Mouse (Mus musculus) macrophage (primary cell): Measurements from ENCODE around the gene Olfr521. TPM values are rescaled to one million over a fixed set of nuclear protein-coding genes. Genes with fewer than 3 reads are reported as not detected.
"Not testable (repeated sequence)": the region's sequence is repeated elsewhere in the genome, so short reads cannot be mapped to it uniquely, and the experiment has no call there.

Source experiments
- H3K27ac ChIP-seq: fragments of 350-480 bp; formaldehyde crosslinking; 2 replicates; pipeline ENCODE4 v1.9.0; 2021
- H3K36me3 ChIP-seq: fragments of 350-480 bp; formaldehyde crosslinking; 2 replicates; pipeline ENCODE4 v1.9.0; 2021; ENCODE audit errors: inconsistent target
- H3K4me3 ChIP-seq: fragments of 350-480 bp; formaldehyde crosslinking; 2 replicates; pipeline ENCODE4 v1.9.0; 2021; ENCODE audit errors: inconsistent target
- H3K79me2 ChIP-seq: fragments of 350-480 bp; formaldehyde crosslinking; 2 replicates; pipeline ENCODE4 v1.9.0; 2021; ENCODE audit errors: inconsistent target
- WGBS: methylation state at CpG from one replicate; pipeline ENCODE4 v1.1.7; 2026; ENCODE audit warnings: inconsistent platforms; ENCODE audit not compliant: missing documents; 5-methylcytosine and 5-hydroxymethylcytosine counted together
- polyA plus RNA-seq: library from polyadenylated mRNA; stranded (reverse); fragments of 250-400 nt; gene quantifications from 3 replicates; pipeline ENCODE4 v1.2.4, GENCODE M21; 2018; ENCODE audit warnings: inconsistent platforms

The Olfr521 gene
- polyA plus RNA-seq, 1 experiment from 2014 or later: not detected

DNA sequence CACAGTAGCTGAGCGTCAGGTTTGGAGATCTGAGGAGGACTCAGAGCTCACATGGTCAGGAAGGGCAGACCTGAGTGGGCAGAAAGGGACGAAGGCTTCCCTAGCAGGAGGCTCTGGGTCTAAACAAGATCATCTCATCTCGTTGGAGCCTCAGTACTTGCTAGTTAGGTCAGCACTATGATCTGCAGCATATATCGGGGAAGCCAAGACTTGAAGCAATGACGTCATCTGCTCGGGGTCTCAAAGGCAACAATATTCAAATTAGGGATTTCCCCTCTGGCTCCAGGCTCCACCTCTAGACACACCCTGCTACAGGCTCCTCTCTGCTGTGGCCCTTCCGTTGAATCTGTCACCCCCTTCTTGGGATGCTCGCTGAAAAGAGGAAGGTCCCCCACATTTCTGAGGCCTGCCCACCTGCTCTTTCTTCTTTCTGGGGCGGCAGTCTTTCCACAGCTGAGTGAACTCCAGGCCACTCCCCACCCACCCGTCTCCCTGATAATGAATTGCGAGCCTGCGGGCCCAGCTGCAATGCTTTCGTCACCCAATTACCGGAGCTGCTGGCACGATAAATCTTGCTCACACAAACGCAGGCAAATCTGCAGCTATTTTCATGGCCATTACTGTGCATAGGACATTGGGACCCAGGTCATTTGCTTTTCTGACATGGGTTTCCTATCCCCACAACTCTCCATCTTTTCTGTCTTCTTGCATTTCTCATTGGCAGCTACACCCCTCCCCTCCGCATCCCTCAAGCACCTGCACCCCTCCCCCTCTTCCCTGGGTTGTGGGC lies 32.1 kb downstream of the Olfr521 start:
- no peak overlapping the region for H3K27ac ChIP-seq
- 24% methylated on average over 17 of the region's 17 CpGs for WGBS

GRCm38 (mm10) chr7:99796471-99796870 lies 33.2 kb downstream of the Olfr521 start:
- WGBS: 64% methylated on average over 3 of the region's 3 CpGs
- H3K79me2 ChIP-seq: no peaks in the 10 kb centered on the region
- no peak overlapping the region for H3K27ac ChIP-seq
- no peaks in the 10 kb centered on the region for H3K36me3 ChIP-seq
- no peak overlapping the region for H3K4me3 ChIP-seq

More for the DNA sequence above, 32.1 kb downstream of the Olfr521 start:
- Histone ChIP-seq H3K79me2 (no peaks in the 10 kb centered on the region), H3K36me3 (no peaks in the 10 kb centered on the region), H3K4me3 (no peak overlapping the region)

- WGBS: 75% methylated on average over 2 of the region's 3 CpGs
- Histone ChIP-seq H3K36me3 (no peaks in the 10 kb centered on the region), H3K27ac (no peak overlapping the region), H3K4me3 (no peak overlapping the region), H3K79me2 (no peaks in the 10 kb centered on the region)
Measured at GRCm38 (mm10) chr7:99797261-99797660, 34.0 kb downstream of the Olfr521 start.

DNA sequence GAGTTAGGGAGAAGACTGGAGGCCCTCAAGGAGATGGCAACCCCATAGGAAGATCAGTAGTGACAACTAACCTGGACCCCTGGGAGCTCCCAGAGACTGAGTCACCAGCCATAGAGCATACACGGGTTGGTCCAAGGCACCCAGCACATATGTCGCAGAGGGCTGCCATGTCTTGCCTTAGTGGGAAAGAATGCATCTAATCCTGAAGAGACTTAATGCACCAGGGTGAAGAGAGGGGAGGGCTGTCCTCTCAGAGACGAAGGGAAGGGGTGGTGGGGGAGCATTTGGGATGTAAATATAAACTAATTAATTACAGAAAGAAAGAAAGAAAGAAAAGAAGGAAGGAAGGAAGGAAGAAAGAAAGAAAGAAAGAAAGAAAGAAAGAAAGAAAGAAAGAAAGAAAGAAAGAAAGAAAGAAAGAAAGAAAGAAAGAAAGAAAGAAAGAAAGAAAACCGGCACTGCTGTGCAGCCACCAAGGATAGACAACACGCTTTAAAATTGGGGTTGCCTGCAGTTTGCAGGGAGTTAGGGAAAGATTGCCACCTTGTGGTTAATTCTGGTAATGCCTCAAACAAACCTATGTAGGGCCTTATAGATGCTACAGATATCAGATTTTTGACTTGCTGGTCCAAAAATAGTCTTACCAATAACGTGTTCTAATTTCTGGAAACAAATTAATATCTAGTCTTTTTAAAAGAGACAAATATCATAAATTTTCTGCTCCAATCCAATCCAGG lies 34.8 kb downstream of the Olfr521 start:
- WGBS: 30% methylated on average over 6 of the region's 6 CpGs
- Histone ChIP-seq H3K36me3 (no peaks in the 10 kb centered on the region), H3K4me3 (no peak overlapping the region), H3K27ac (no peak overlapping the region), H3K79me2 (no peaks in the 10 kb centered on the region)

GRCm38 (mm10) chr7:99799118-99799517 lies 35.8 kb downstream of the Olfr521 start:
- Histone ChIP-seq H3K79me2 (no peaks in the 10 kb centered on the region), H3K4me3 (no peak overlapping the region), H3K27ac (no peak overlapping the region), H3K36me3 (no peaks in the 10 kb centered on the region)
- WGBS: 76% methylated on average over 7 of the region's 7 CpGs

DNA sequence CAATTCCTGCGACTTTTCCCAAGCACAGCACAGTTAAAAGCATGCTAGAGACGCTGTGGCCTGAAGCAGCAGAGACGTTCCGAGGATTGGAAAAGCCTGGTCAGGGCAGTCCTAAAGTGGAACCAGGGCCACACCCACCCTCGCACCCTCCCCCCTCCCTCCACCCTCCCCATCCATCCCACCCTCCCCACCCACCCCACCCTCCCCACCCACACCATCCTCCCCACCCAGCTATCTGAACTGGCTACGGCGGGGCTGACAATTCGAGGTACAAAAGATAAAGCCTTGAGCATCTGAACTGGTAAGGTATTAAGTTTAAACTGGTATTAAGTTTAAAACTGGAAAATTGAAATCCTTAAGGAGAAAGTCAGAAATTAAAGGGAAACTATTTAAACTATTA lies 40.2 kb downstream of the Olfr521 start:
- no peaks in the 10 kb centered on the region for H3K36me3 ChIP-seq
- no peaks in the 10 kb centered on the region for H3K79me2 ChIP-seq
- WGBS: 80% methylated on average over 6 of the region's 8 CpGs
- H3K4me3 ChIP-seq: no peak overlapping the region
- H3K27ac ChIP-seq: no peak overlapping the region

DNA sequence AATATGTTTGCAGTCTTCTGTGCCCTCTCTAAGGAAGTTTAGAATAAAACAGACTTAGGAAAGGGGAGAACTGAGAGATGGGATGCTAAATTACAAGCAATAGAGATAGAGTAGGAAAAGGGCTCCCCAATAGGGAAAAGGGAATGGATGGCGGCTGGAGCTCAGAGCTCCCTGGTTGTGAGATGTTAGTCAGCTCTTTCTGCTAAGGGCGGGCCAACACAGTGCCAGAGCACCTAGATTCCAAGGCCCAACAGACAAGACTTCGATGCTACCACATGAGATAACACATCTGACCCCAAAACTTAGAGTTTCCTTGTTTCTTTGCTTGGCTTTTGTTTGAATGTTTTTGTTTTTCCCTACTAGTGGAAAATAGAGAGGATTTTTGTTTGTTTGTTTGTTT lies 40.7 kb downstream of the Olfr521 start:
- not testable (repeated sequence) for H3K4me3 ChIP-seq, H3K79me2 ChIP-seq, H3K36me3 ChIP-seq, H3K27ac ChIP-seq
- 100% methylated on average over 2 of the region's 3 CpGs for WGBS

GRCm38 (mm10) chr7:99805340-99805739 lies 42.0 kb downstream of the Olfr521 start:
- Histone ChIP-seq H3K79me2 (no peaks in the 10 kb centered on the region), H3K27ac (no peak overlapping the region), H3K4me3 (no peak overlapping the region), H3K36me3 (no peaks in the 10 kb centered on the region)
- 43% methylated on average over 1 of the region's 1 CpGs for WGBS

- H3K27ac ChIP-seq, H3K79me2 ChIP-seq, H3K36me3 ChIP-seq, H3K4me3 ChIP-seq: not testable (repeated sequence)
- 80% methylated on average over 3 of the region's 7 CpGs for whole genome bisulfite sequencing
Measured at GRCm38 (mm10) chr7:99807043-99807442, 43.7 kb downstream of the Olfr521 start.

- no peaks in the 10 kb centered on the region for H3K36me3 ChIP-seq
- WGBS: 100% methylated on average over 2 of the region's 2 CpGs
- H3K27ac ChIP-seq: no peak overlapping the region
- no peaks in the 10 kb centered on the region for H3K79me2 ChIP-seq
- H3K4me3 ChIP-seq: no peak overlapping the region
Measured at GRCm38 (mm10) chr7:99810814-99811213, 47.5 kb downstream of the Olfr521 start.

DNA sequence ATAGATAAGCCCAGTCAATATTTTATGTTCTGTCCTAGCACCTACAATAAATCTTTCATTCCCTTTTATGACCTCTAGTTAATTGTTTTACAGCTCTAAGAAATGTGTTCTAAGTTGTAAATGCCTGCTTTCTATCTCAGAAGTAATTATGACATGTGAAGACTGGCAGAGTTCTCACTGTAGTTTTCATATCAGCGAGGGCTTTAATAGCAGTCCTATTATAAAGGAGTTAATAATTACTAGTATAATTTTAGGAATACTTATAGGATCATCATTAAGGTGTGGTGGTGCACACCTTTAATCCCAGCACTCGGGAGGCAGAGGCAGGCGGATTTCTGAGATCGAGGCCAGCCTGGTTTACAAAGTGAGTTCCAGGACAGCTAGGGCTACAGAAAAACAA lies 48.4 kb downstream of the Olfr521 start:
- WGBS: 85% methylated on average over 4 of the region's 4 CpGs
- no peak overlapping the region for H3K4me3 ChIP-seq
- H3K79me2 ChIP-seq: no peaks in the 10 kb centered on the region
- H3K36me3 ChIP-seq: no peaks in the 10 kb centered on the region
- H3K27ac ChIP-seq: no peak overlapping the region

GRCm38 (mm10) chr7:99813394-99813793 lies 50.1 kb downstream of the Olfr521 start:
- Histone ChIP-seq H3K4me3 (no peak overlapping the region), H3K27ac (no peak overlapping the region), H3K79me2 (no peaks in the 10 kb centered on the region), H3K36me3 (no peaks in the 10 kb centered on the region)
- WGBS: 90% methylated on average over 11 of the region's 11 CpGs

GRCm38 (mm10) chr7:99818181-99818725 lies 54.9 kb downstream of the Olfr521 start:
- H3K4me3 ChIP-seq: peak overlapping the region; percentile 2; the same call in 1 of the 2 replicates
- not testable (repeated sequence) for H3K27ac ChIP-seq, H3K36me3 ChIP-seq, H3K79me2 ChIP-seq
- 15% methylated on average over 5 of the region's 9 CpGs for WGBS
